Mouse (Mus musculus) olfactory bulb, adult 2 months (tissue): ENCODE data around the gene Fam208b. TPM values are rescaled to one million over a fixed set of nuclear protein-coding genes. Genes with fewer than 3 reads are reported as not detected.
"Not testable (repeated sequence)": the region's sequence is repeated elsewhere in the genome, so short reads cannot be mapped to it uniquely, and the experiment has no call there.

Source experiments
- H3K27ac ChIP-seq: fragments of 200-500 bp; 2 replicates; pipeline ENCODE4 v1.5.1; 2012; ENCODE audit warnings: low read depth, low read length; ENCODE audit not compliant: insufficient read depth
- H3K4me1 ChIP-seq: fragments of 200-500 bp; 2 replicates; pipeline ENCODE4 v1.6.1; 2012; ENCODE audit warnings: low read length; ENCODE audit not compliant: control insufficient read depth, insufficient read depth
- H3K4me3 ChIP-seq: fragments of 200-500 bp; 2 replicates; pipeline ENCODE4 v1.5.1; 2012; ENCODE audit warnings: mild to moderate bottlenecking, low read depth, low read length, moderate library complexity; ENCODE audit not compliant: insufficient read depth
- CTCF ChIP-seq: fragments of 200-500 bp; IDR thresholded peaks from 2 replicates; pipeline ENCODE4 v1.5.1; 2012; ENCODE audit warnings: low read depth, mild to moderate bottlenecking, low read length, moderate library complexity; ENCODE audit not compliant: insufficient read depth
- POLR2A ChIP-seq: fragments of 200-500 bp; IDR thresholded peaks from 2 replicates; pipeline ENCODE4 v1.6.1; 2012; ENCODE audit warnings: mild to moderate bottlenecking, low read depth, low read length, moderate library complexity; ENCODE audit not compliant: insufficient read depth
- WGBS: fragments of 180-500 bp; shearing (Covaris S2); methylation state at CpG from one replicate; pipeline ENCODE4 v1.1.7; 2018; 5-methylcytosine and 5-hydroxymethylcytosine counted together
- polyA plus RNA-seq: library from polyadenylated mRNA; stranded (reverse); fragments of >200 nt; gene quantifications from 2 replicates; pipeline ENCODE4 v1.2.4, GENCODE M21; 2012; ENCODE audit warnings: low replicate concordance; ENCODE audit not compliant: missing spikeins, insufficient read depth, insufficient read length

Gene Fam208b
- polyA plus RNA-seq, 1 experiment = not detected

GRCm38 (mm10) chr13:3526328-3526727 lies 84.6 kb downstream of the Fam208b start:
- no peak overlapping the region for H3K4me3 ChIP-seq
- 87% methylated on average over 8 of the region's 8 CpGs for WGBS
- 0 out of 2 replicates have a peak, but pooled peaks cover 3% of the 10 kb centered on the region for H3K4me1 ChIP-seq
- no peak for TF ChIP-seq CTCF
- TF ChIP-seq POLR2A = no peak
- no peak overlapping the region for H3K27ac ChIP-seq

DNA sequence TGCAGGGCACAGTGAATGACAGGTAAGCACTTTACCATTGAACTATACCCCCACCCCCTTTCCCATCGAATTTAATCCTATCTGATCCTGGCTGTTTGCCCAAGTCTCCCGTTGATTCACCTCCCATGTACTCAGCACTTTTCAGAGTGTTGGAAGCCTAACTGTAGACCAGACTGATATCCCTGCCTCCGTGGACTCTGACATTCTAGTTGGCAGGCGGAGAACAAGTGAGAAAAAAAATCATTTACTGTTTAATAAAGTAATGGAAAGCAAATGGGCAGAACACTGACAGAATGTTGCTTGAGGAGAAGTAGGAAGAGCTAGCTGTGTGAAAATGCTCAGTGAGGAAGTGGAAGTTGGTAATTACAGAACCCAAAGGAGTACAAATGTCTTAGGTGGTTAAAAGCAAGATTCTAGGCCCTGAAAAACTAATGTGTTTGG lies 85.3 kb downstream of the Fam208b start:
- TF ChIP-seq POLR2A = no peak
- no peak for TF ChIP-seq CTCF
- 0 out of 2 replicates have a peak, but pooled peaks cover 3% of the 10 kb centered on the region for H3K4me1 ChIP-seq
- 32% methylated on average over 4 of the region's 4 CpGs for WGBS
- no peak overlapping the region for H3K27ac ChIP-seq
- H3K4me3 ChIP-seq = no peak overlapping the region

- H3K27ac ChIP-seq = no peak overlapping the region
- no peak for TF ChIP-seq POLR2A
- no peak for TF ChIP-seq CTCF
- WGBS = 48% methylated on average over 1 of the region's 1 CpGs
These were observed 87.0 kb downstream of the Fam208b start for GRCm38 (mm10) chr13:3523946-3524345.

GRCm38 (mm10) chr13:3523459-3523858 lies 87.4 kb downstream of the Fam208b start:
- H3K27ac ChIP-seq = no peak overlapping the region
- 0 out of 2 replicates have a peak, but pooled peaks cover 3% of the 10 kb centered on the region for H3K4me1 ChIP-seq
- 12% methylated on average over 6 of the region's 6 CpGs for WGBS
- TF ChIP-seq POLR2A (no peak), CTCF (no peak)
- H3K4me3 ChIP-seq = no peak overlapping the region

More at GRCm38 (mm10) chr13:3523946-3524345, 87.0 kb downstream of the Fam208b start:
- H3K4me3 ChIP-seq = no peak overlapping the region
- 0 out of 2 replicates have a peak, but pooled peaks cover 3% of the 10 kb centered on the region for H3K4me1 ChIP-seq

GRCm38 (mm10) chr13:3519994-3520393 lies 90.9 kb downstream of the Fam208b start:
- not testable (repeated sequence) for H3K4me3 ChIP-seq, H3K27ac ChIP-seq, H3K4me1 ChIP-seq
- 53% methylated on average over 1 of the region's 1 CpGs for WGBS

- H3K4me1 ChIP-seq, H3K27ac ChIP-seq, H3K4me3 ChIP-seq: not testable (repeated sequence)
- WGBS = 79% methylated on average over 4 of the region's 4 CpGs
These were observed 91.6 kb downstream of the Fam208b start for GRCm38 (mm10) chr13:3519357-3519756.

Other genes with a start within 250 kb of the Fam208b start
- 315 and 527 TPM in 2 replicates for gene Gdi2, start 73.0 kb downstream of the Fam208b start, polyA plus RNA-seq
- not detected in 2 replicates for gene Asb13, start 22.9 kb upstream of the Fam208b start, polyA plus RNA-seq
- not detected in 2 replicates for gene Calml3, start 193.2 kb upstream of the Fam208b start, polyA plus RNA-seq
- gene Calm4, start 226.6 kb upstream of the Fam208b start, polyA plus RNA-seq = not detected in 2 replicates
- not detected in 2 replicates for gene Calm5, start 243.1 kb upstream of the Fam208b start, polyA plus RNA-seq